Mouse (Mus musculus): Measurements from ENCODE around the gene Slc25a45.

GRCm38 (mm10) chr19:5829958-5830615 is 47.5 kb upstream of the Slc25a45 start:
- TF ChIP-seq CTCF (IDR thresholded peaks at IDR 0.05; ENCODE audit: low read depth, low read length) (no peak), EP300 (IDR thresholded peaks at IDR 0.05; ENCODE audit: insufficient read depth, low read depth, low read length) (no peak)
